Mouse (Mus musculus): ENCODE measurements at regions not wholly inside any gene's neighbourhood (a gene's known extent, or its start where the extent isn't known, plus 50 kb on each side); places are given as distances from the start of the nearest gene placed in this dataset.

DNA sequence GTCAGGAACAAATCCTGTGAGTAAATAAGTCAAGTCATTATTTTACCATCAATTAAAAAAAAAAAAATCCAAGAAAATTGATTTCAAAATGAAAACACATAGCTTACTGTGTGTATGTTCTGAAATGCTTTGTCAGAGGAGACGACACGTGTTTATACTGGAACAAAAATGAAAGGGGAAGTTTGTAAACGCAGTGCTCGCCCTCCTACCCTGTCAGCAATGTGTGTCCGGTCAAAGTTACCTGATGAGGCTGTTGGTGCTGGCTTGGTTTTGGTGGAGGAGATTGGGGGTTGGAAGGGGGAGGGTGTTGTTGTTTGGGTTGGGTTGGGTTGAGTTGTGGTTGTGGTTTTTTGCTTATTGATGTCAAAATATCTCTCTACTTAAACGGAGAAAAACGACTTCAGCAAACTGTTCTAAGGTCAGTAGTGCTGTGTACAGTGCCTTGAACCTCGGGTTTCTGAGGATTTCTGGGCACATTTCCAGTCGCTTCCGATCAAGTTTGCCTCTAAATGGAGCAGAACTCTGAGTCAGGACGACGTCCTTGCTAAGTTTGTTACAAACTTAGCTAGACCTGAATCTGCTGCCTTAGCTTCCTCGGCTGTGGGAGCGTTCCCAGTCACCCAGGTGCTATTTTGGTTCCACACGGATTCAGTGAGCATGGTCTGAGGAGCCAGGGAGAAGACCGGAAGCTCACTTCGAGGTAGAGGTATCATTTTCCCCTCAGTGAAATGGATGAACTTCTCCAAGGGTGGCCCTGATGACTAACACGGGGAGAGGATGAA lies 111.6 kb upstream of the Frmd6 start:
- DNase-seq (ENCODE audit: low spot score) = no peak

GRCm38 (mm10) chr12:70714281-70714679 lies 111.0 kb upstream of the Frmd6 start:
- H3K27me3 ChIP-seq (ENCODE audit: control insufficient read depth, insufficient read depth, low read length) = no peaks in the 10 kb centered on the region
- no peak for ATAC-seq (replicated peaks; ENCODE audit: insufficient number of reproducible peaks, low FRiP score, low TSS enrichment, low read depth)
- H3K4me3 ChIP-seq (ENCODE audit: low read depth, low read length) = no peak overlapping the region
- no peaks in the 10 kb centered on the region for H3K9me3 ChIP-seq (replicated peaks; ENCODE audit: control insufficient read depth, low read length)
- H3K4me2 ChIP-seq (ENCODE audit: low read depth, low read length) = no peak overlapping the region
- no peak overlapping the region for H3K9ac ChIP-seq (replicated peaks; ENCODE audit: low read length)
- H3K27ac ChIP-seq (replicated peaks; ENCODE audit: low read depth, low read length) = no peak overlapping the region
- WGBS = 60% methylated on average over 11 of the region's 11 CpGs
- DNase-seq (ENCODE audit: low spot score) = no peak
- no peaks in the 10 kb centered on the region for H3K4me1 ChIP-seq (ENCODE audit: control insufficient read depth, insufficient read depth, low read length)
- H3K36me3 ChIP-seq (replicated peaks; ENCODE audit: control insufficient read depth, insufficient read depth, low read depth, low read length) = no peaks in the 10 kb centered on the region

More for the DNA sequence above, 111.6 kb upstream of the Frmd6 start:
- H3K4me3 ChIP-seq (ENCODE audit: low read depth, low read length) = no peak overlapping the region
- ATAC-seq (replicated peaks; ENCODE audit: insufficient number of reproducible peaks, low FRiP score, low TSS enrichment, low read depth) = no peak
- no peaks in the 10 kb centered on the region for H3K4me1 ChIP-seq (ENCODE audit: control insufficient read depth, insufficient read depth, low read length)
- 63% methylated on average over 18 of the region's 18 CpGs for WGBS
- H3K9ac ChIP-seq (replicated peaks; ENCODE audit: low read length) = no peak overlapping the region
- H3K27ac ChIP-seq (replicated peaks; ENCODE audit: low read depth, low read length) = no peak overlapping the region
- H3K36me3 ChIP-seq (replicated peaks; ENCODE audit: control insufficient read depth, insufficient read depth, low read depth, low read length) = no peaks in the 10 kb centered on the region
- no peak overlapping the region for H3K4me2 ChIP-seq (ENCODE audit: low read depth, low read length)
- H3K9me3 ChIP-seq (replicated peaks; ENCODE audit: control insufficient read depth, low read length) = no peaks in the 10 kb centered on the region
- H3K27me3 ChIP-seq (ENCODE audit: control insufficient read depth, insufficient read depth, low read length) = no peaks in the 10 kb centered on the region

DNA sequence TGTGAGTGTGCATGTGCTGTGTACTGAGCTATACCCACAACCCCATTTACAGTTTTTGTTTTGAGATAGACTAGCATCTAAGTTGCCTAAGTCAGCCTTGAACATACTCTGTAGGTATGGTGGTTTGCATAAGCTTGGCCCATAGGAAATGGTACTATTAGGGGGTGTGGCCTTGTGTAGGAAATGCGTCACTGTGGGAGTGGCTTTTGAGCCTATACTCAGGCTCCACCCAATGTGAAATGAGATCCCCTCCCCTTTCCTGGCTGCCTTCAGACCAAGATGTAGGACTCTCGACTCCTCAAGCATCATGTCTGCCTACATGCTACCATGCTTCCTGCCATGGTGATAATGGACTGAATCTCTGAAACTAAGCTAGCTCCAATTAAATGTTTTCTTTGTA lies 109.5 kb upstream of the Frmd6 start:
- Histone ChIP-seq H3K9me3 (replicated peaks; ENCODE audit: control insufficient read depth, low read length) (no peaks in the 10 kb centered on the region), H3K4me3 (ENCODE audit: low read depth, low read length) (no peak overlapping the region), H3K4me1 (ENCODE audit: control insufficient read depth, insufficient read depth, low read length) (no peaks in the 10 kb centered on the region), H3K4me2 (ENCODE audit: low read depth, low read length) (no peak overlapping the region), H3K9ac (replicated peaks; ENCODE audit: low read length) (no peak overlapping the region), H3K36me3 (replicated peaks; ENCODE audit: control insufficient read depth, insufficient read depth, low read depth, low read length) (no peaks in the 10 kb centered on the region), H3K27ac (replicated peaks; ENCODE audit: low read depth, low read length) (no peak overlapping the region), H3K27me3 (ENCODE audit: control insufficient read depth, insufficient read depth, low read length) (no peaks in the 10 kb centered on the region)
- ATAC-seq (replicated peaks; ENCODE audit: insufficient number of reproducible peaks, low FRiP score, low TSS enrichment, low read depth) = no peak
- 88% methylated on average over 2 of the region's 2 CpGs for WGBS
- DNase-seq (ENCODE audit: low spot score) = no peak

- DNase-seq (ENCODE audit: low spot score) = no peak
- Histone ChIP-seq H3K9me3 (replicated peaks; ENCODE audit: control insufficient read depth, low read length) (no peaks in the 10 kb centered on the region), H3K36me3 (replicated peaks; ENCODE audit: control insufficient read depth, insufficient read depth, low read depth, low read length) (no peaks in the 10 kb centered on the region), H3K4me1 (ENCODE audit: control insufficient read depth, insufficient read depth, low read length) (no peaks in the 10 kb centered on the region), H3K27ac (replicated peaks; ENCODE audit: low read depth, low read length) (no peak overlapping the region), H3K4me3 (ENCODE audit: low read depth, low read length) (no peak overlapping the region), H3K4me2 (ENCODE audit: low read depth, low read length) (no peak overlapping the region), H3K9ac (replicated peaks; ENCODE audit: low read length) (no peak overlapping the region), H3K27me3 (ENCODE audit: control insufficient read depth, insufficient read depth, low read length) (no peaks in the 10 kb centered on the region)
- WGBS = 60% methylated on average over 1 of the region's 1 CpGs
- no peak for ATAC-seq (replicated peaks; ENCODE audit: insufficient number of reproducible peaks, low FRiP score, low TSS enrichment, low read depth)
Observed at GRCm38 (mm10) chr12:70718602-70719001, 106.7 kb upstream of the Frmd6 start.

DNA sequence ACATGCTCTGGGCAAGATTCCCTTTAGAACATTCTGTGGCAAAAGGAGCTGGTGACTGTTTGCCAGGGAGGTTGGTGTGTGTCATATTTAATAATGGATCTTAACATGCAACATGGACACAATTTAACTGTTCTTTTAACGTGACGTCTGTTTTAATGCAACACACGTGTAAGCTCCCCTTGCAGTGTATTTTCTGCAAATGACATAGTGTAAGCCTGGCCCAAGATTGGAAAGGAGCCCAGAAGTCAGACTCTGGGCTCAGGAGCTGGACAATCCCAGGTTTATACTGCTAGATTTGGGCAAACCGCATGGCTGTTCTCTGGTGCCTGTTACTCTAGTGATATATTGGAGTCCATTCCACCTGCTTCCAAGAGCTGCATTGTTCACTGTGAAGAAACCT lies 106.1 kb upstream of the Frmd6 start:
- no peak for ATAC-seq (replicated peaks; ENCODE audit: insufficient number of reproducible peaks, low FRiP score, low TSS enrichment, low read depth)
- Histone ChIP-seq H3K4me1 (ENCODE audit: control insufficient read depth, insufficient read depth, low read length) (no peaks in the 10 kb centered on the region), H3K27me3 (ENCODE audit: control insufficient read depth, insufficient read depth, low read length) (no peaks in the 10 kb centered on the region), H3K4me2 (ENCODE audit: low read depth, low read length) (no peak overlapping the region), H3K4me3 (ENCODE audit: low read depth, low read length) (no peak overlapping the region), H3K9me3 (replicated peaks; ENCODE audit: control insufficient read depth, low read length) (no peaks in the 10 kb centered on the region), H3K36me3 (replicated peaks; ENCODE audit: control insufficient read depth, insufficient read depth, low read depth, low read length) (no peaks in the 10 kb centered on the region), H3K9ac (replicated peaks; ENCODE audit: low read length) (no peak overlapping the region), H3K27ac (replicated peaks; ENCODE audit: low read depth, low read length) (no peak overlapping the region)
- DNase-seq (ENCODE audit: low spot score) = no peak
- 79% methylated on average over 4 of the region's 4 CpGs for WGBS

DNA sequence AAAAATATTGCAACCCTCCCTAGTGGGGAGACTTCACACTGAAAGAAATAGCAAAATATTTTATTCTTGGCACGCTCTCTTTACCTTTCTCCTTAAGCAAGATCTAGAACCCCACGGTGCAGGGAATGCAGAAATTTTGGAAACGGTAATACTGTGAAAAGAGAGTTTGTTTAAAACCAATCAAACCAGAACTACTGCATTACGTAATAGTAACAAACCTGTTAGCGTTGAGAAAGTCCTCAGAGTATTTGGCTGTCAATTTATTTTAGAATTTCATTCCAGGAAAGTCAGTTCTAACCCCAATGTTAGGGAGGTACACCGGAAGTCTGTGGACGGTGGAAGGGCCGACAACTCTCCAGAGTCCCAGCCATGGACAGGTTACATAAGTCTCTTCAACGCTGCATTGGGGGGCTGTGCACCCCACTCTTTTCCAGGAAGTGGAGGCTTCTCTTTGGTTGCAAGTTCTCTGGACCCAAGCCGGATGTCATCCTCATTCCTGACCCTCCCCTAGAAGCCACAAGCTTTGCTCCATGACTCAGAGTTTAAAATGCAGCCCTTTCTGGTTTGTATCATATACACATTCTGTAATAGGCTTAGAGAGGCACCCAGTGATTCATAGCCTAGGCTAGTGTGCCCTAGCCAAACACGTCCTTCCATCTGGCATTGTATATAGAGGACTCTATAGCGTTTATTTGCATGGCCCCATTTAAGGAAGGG lies 105.0 kb upstream of the Frmd6 start:
- Histone ChIP-seq H3K27ac (replicated peaks; ENCODE audit: low read depth, low read length) (no peak overlapping the region), H3K9me3 (replicated peaks; ENCODE audit: control insufficient read depth, low read length) (no peaks in the 10 kb centered on the region), H3K36me3 (replicated peaks; ENCODE audit: control insufficient read depth, insufficient read depth, low read depth, low read length) (no peaks in the 10 kb centered on the region), H3K4me2 (ENCODE audit: low read depth, low read length) (no peak overlapping the region), H3K4me1 (ENCODE audit: control insufficient read depth, insufficient read depth, low read length) (no peaks in the 10 kb centered on the region), H3K4me3 (ENCODE audit: low read depth, low read length) (no peak overlapping the region), H3K9ac (replicated peaks; ENCODE audit: low read length) (no peak overlapping the region), H3K27me3 (ENCODE audit: control insufficient read depth, insufficient read depth, low read length) (no peaks in the 10 kb centered on the region)
- 82% methylated on average over 12 of the region's 12 CpGs for WGBS
- DNase-seq (ENCODE audit: low spot score) (no peak), ATAC-seq (replicated peaks; ENCODE audit: insufficient number of reproducible peaks, low FRiP score, low TSS enrichment, low read depth) (no peak)

DNA sequence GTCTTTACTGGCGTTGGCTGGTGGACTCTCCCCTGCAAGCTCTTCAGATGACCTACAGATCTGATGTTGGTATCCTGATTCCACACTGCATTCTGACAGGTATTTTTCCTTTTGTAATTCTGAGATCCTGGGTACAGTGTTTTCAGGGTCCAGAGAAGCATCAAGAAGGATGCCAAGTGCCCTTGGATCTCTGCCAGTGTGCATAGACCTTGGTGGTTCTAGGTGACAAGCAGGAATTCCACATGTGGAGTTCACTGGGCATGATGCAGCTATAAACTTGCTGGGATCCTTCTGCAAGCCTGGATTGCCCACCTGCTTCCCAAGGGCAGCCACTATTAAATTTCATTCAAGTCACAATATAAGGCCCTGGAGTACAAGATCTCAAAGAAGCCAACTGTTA lies 100.0 kb upstream of the Frmd6 start:
- no peaks in the 10 kb centered on the region for H3K4me1 ChIP-seq (ENCODE audit: control insufficient read depth, insufficient read depth, low read length)
- H3K9ac ChIP-seq (replicated peaks; ENCODE audit: low read length) = no peak overlapping the region
- H3K4me3 ChIP-seq (ENCODE audit: low read depth, low read length) = no peak overlapping the region
- H3K27ac ChIP-seq (replicated peaks; ENCODE audit: low read depth, low read length) = no peak overlapping the region
- 97% methylated on average over 1 of the region's 1 CpGs for WGBS
- H3K4me2 ChIP-seq (ENCODE audit: low read depth, low read length) = no peak overlapping the region
- ATAC-seq (replicated peaks; ENCODE audit: insufficient number of reproducible peaks, low FRiP score, low TSS enrichment, low read depth) (no peak), DNase-seq (ENCODE audit: low spot score) (no peak)
- no peaks in the 10 kb centered on the region for H3K9me3 ChIP-seq (replicated peaks; ENCODE audit: control insufficient read depth, low read length)
- no peaks in the 10 kb centered on the region for H3K36me3 ChIP-seq (replicated peaks; ENCODE audit: control insufficient read depth, insufficient read depth, low read depth, low read length)
- no peaks in the 10 kb centered on the region for H3K27me3 ChIP-seq (ENCODE audit: control insufficient read depth, insufficient read depth, low read length)

DNA sequence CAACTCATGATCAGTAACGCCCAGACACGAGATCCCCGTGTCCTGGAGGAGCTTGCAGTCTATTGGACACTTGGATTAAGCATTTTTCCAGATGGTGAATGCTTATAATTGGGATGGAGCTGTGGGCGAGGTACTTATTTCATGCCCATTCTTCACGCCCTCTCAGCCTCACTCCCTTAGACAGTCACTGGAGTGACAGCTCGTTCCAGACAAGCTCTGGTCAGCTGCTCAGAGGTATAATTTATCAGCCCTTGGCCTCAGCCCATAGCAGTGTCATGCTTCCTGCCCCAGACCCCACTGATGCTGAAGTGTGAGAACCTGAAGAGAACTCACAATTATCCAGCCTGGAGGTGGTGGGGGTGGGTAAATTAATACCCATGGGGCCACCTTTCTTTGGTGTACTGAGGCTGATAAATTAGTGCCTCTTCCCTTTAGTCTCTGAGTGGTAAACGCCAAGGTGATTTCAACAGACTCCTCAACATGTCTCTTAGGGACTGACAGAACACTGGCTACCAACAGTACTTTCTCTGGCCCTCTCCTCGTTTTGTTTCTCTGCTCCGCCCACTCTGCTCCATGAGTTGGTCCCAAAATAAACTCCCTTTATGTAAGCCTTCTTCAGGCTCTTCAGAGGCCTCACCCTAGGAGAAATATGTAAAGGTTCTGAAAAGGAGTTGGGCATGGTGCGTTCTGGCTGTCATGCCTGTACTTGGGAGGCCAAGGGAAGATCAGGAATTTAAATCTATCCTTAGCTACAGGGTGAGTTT lies 97.6 kb upstream of the Frmd6 start:
- Histone ChIP-seq H3K9me3 (replicated peaks; ENCODE audit: control insufficient read depth, low read length) (no peaks in the 10 kb centered on the region), H3K36me3 (replicated peaks; ENCODE audit: control insufficient read depth, insufficient read depth, low read depth, low read length) (no peaks in the 10 kb centered on the region), H3K27ac (replicated peaks; ENCODE audit: low read depth, low read length) (no peak overlapping the region), H3K27me3 (ENCODE audit: control insufficient read depth, insufficient read depth, low read length) (no peaks in the 10 kb centered on the region), H3K4me1 (ENCODE audit: control insufficient read depth, insufficient read depth, low read length) (no peaks in the 10 kb centered on the region), H3K4me2 (ENCODE audit: low read depth, low read length) (no peak overlapping the region), H3K4me3 (ENCODE audit: low read depth, low read length) (no peak overlapping the region), H3K9ac (replicated peaks; ENCODE audit: low read length) (no peak overlapping the region)
- ATAC-seq (replicated peaks; ENCODE audit: insufficient number of reproducible peaks, low FRiP score, low TSS enrichment, low read depth) = no peak
- no peak for DNase-seq (ENCODE audit: low spot score)
- WGBS = 82% methylated on average over 10 of the region's 10 CpGs
